Mouse (Mus musculus): ENCODE data around the gene Vmn2r76. TPM values are rescaled to one million over a fixed set of nuclear protein-coding genes. Genes with fewer than 3 reads are reported as not detected.
"Not testable (repeated sequence)": the region's sequence is repeated elsewhere in the genome, so short reads cannot be mapped to it uniquely, and the experiment has no call there.

The Vmn2r76 gene
- not detected in 2 replicates for polyA plus RNA-seq (2012; rRNA removed)

DNA sequence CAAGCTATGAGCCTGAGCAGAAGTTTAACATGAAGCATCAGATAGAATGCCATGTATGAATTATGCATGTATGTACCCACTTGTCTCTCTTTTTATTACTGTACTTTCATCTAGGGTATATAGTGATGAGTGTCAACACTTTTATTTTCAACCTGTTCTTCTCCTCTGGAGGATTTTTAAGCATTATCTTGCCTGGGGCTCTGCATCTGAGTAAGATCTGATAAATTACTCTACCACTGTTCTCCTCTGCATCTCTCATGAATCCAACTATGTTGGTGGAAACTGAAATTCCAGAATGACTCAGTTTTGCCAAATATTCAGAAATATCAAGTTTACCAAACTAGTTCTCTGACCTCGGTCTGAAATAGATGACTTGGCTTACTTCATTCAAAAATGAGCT, at the start of gene Vmn2r76:
Gene Vmn2r76, minus strand, starts transcription at position 101 of the 400 bp plus-strand sequence.
- DNase-seq (ENCODE audit: low read depth): no peak

DNA sequence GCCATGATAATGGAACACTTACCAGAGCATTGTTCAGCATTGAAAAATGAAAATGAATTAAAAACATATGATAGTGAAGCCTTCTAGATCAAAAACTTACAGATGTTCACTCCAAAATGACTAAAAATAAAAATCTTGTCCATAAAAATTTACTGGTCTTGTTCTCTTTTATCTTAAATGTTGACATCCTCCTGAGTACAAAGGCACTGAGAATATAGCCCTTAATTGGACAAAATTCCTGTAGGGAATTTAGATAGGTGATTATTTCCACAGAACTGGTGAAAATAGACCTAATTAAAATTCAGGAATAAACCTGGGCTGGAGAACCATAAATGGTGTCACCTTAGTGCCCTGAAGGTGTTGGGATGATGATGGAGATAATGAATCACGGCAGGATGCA, 31.0 kb upstream of the Vmn2r76 start, which contains the start of gene Olfr310:
Gene Olfr310, minus strand, starts transcription at position 101 of the 400 bp plus-strand sequence.
- no peak for DNase-seq (ENCODE audit: low read depth)

- no peak for DNase-seq (ENCODE audit: low read depth)
Measured at GRCm38 (mm10) chr7:86211345-86211744, 34.8 kb downstream of the Vmn2r76 start.

DNA sequence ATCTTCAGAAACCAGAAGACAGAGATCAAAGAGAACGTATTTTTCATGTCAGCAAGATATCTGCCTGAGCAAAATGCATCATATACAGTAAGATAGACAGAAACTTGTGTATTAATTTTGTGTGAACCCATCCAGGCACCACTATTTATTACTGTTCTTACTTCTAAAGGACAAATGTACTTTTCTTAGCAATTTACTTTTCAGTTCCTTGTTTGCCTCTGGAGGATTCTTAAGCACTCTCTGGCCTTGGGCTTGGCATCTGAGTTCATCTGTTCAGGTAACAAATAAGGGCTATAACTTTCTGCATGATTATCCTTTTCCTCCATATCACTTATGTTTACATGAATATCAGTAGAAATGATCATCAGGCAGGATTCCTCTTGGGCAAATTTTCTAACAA, 74.4 kb downstream of the Vmn2r76 start, which contains the start of gene Vmn2r75:
Gene Vmn2r75, minus strand, starts transcription at position 101 of the 400 bp plus-strand sequence.
- not testable (repeated sequence) for DNase-seq (ENCODE audit: low read depth)

Other genes with a start within 250 kb of the Vmn2r76 start
- not detected in 2 replicates for gene Vmn2r75, start 74.5 kb downstream of the Vmn2r76 start, polyA plus RNA-seq (2012; rRNA removed)
- gene Olfr310, start 30.9 kb upstream of the Vmn2r76 start, polyA plus RNA-seq (2012; rRNA removed): not detected in 2 replicates
- gene Olfr309, start 67.4 kb upstream of the Vmn2r76 start, polyA plus RNA-seq (2012; rRNA removed): not detected in 2 replicates
- gene Olfr308, start 79.3 kb upstream of the Vmn2r76 start, polyA plus RNA-seq (2012; rRNA removed): not detected in 2 replicates
- gene Olfr307, start 91.3 kb upstream of the Vmn2r76 start, polyA plus RNA-seq (2012; rRNA removed): not detected in 2 replicates
- not detected in 2 replicates for gene Olfr305, start 120.6 kb upstream of the Vmn2r76 start, polyA plus RNA-seq (2012; rRNA removed)
- gene Olfr304, start 140.3 kb upstream of the Vmn2r76 start, polyA plus RNA-seq (2012; rRNA removed): not detected in 2 replicates
- gene Olfr303, start 151.5 kb upstream of the Vmn2r76 start, polyA plus RNA-seq (2012; rRNA removed): not detected in 2 replicates
- gene Olfr301, start 157.5 kb upstream of the Vmn2r76 start, polyA plus RNA-seq (2012; rRNA removed): not detected in 2 replicates
- not detected in 2 replicates for gene Olfr299, start 213.6 kb upstream of the Vmn2r76 start, polyA plus RNA-seq (2012; rRNA removed)
- gene Olfr298, start 246.2 kb upstream of the Vmn2r76 start, polyA plus RNA-seq (2012; rRNA removed): not detected in 2 replicates

Data from gonadal fat pad, adult 2 months (tissue).